Mouse (Mus musculus) spleen, adult 2 months (tissue): Measurements from ENCODE around the gene Cep250. TPM values are rescaled to one million over a fixed set of nuclear protein-coding genes. Genes with fewer than 3 reads are reported as not detected.
"Not testable (repeated sequence)": the region's sequence is repeated elsewhere in the genome, so short reads cannot be mapped to it uniquely, and the experiment has no call there.

Experiments used
- DNase-seq, 2 experiments: peaks; one replicate each; pipeline versions ENCODE4 v3.0.0 to v3.0.0-alpha.2; 2012 to 2021; ENCODE audit warnings: low spot score in 2 of 2, low read depth in 1 of 2
- H3K27ac ChIP-seq: fragments of 200-500 bp; 2 replicates; pipeline ENCODE4 v1.5.1; 2012; ENCODE audit warnings: low read length, inconsistent platforms; ENCODE audit not compliant: insufficient read depth
- H3K27me3 ChIP-seq: fragments of 200-500 bp; 2 replicates; pipeline ENCODE4 v1.6.1; 2012; ENCODE audit warnings: mild to moderate bottlenecking, moderate library complexity, low read length, inconsistent platforms; ENCODE audit not compliant: control insufficient read depth, insufficient read depth
- H3K36me3 ChIP-seq: fragments of 200-500 bp; 2 replicates; pipeline ENCODE4 v1.6.1; 2012; ENCODE audit warnings: mild to moderate bottlenecking, low read length, inconsistent platforms; ENCODE audit not compliant: control insufficient read depth, insufficient read depth
- H3K4me1 ChIP-seq: fragments of 200-500 bp; 2 replicates; pipeline ENCODE4 v1.6.1; 2011; ENCODE audit warnings: inconsistent platforms; ENCODE audit not compliant: control insufficient read depth, insufficient read depth, insufficient read length
- H3K4me3 ChIP-seq: fragments of 200-500 bp; 2 replicates; pipeline ENCODE4 v1.5.1; 2011; ENCODE audit warnings: mild to moderate bottlenecking, inconsistent platforms; ENCODE audit not compliant: insufficient read depth, insufficient read length; ENCODE audit errors: extremely low read depth
- CTCF ChIP-seq: fragments of 200-500 bp; IDR thresholded peaks from 2 replicates; pipeline ENCODE4 v1.5.1; 2011; ENCODE audit warnings: mild to moderate bottlenecking, inconsistent platforms; ENCODE audit not compliant: insufficient read depth, insufficient read length, insufficient replicate concordance; ENCODE audit errors: extremely low read depth
- POLR2A ChIP-seq: fragments of 200-500 bp; IDR thresholded peaks from 2 replicates; pipeline ENCODE4 v1.6.1; 2011; ENCODE audit warnings: low read depth, low read length, inconsistent platforms
- WGBS: fragments of 180-500 bp; shearing (Covaris S2); methylation state at CpG from one replicate; pipeline ENCODE4 v1.1.7; 2018; 5-methylcytosine and 5-hydroxymethylcytosine counted together
- polyA plus RNA-seq: library from polyadenylated mRNA; depleted of rRNA; stranded (reverse); fragments of >200 nt; gene quantifications from 2 replicates; pipeline ENCODE4 v1.2.3, GENCODE M21; 2012; rRNA removed

Gene Cep250
- polyA plus RNA-seq: 13.8 and 16.7 TPM in 2 replicates

GRCm38 (mm10) chr2:155956134-155957059, at the start of gene Cep250:
Gene Cep250 (plus strand): TSS chr2:155956458.
- Histone ChIP-seq H3K27ac (peak within 1 kb of the TSS; percentile 90), H3K4me3 (peak within 1 kb of the TSS; percentile 64), H3K4me1 (no peaks in the 10 kb centered on the region), H3K27me3 (no peaks in the 10 kb centered on the region), H3K36me3 (no peaks in the 10 kb centered on the region)
- peak; percentile 83 to 85 for DNase-seq
- TF ChIP-seq POLR2A: peak; percentile 38
- no peak for TF ChIP-seq CTCF
- under 1% methylated on average over 59 of the region's 59 CpGs for WGBS

GRCm38 (mm10) chr2:155914684-155915083, 41.6 kb upstream of the Cep250 start:
- no peak for TF ChIP-seq POLR2A
- TF ChIP-seq CTCF: no peak
- DNase-seq: no peak
- WGBS: 61% methylated on average over 6 of the region's 6 CpGs
- Histone ChIP-seq H3K4me1 (no peaks in the 10 kb centered on the region), H3K27ac (no peak overlapping the region), H3K4me3 (no peak overlapping the region), H3K36me3 (peaks cover 11% of the 10 kb centered on the region), H3K27me3 (no peaks in the 10 kb centered on the region)

DNA sequence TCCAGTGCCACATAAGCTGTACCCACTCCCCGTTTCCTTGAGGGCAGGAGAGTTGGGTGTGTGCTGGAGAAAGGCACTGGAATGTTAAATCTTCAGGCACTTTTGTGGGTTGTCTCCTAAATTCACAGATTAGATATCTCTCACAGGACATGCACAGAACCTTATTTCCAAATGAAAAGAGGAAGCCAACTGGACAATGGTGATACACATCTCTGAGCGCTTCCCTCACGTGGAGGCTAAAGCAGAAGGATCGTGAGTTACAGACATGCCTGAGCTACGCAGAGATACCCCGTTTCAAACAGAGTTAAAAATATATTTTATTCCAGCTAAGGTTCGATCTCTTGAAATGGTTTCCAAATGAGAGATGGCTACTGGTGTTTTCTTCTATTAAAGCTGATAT, 33.1 kb upstream of the Cep250 start:
- no peak for DNase-seq
- no peaks in the 10 kb centered on the region for H3K27me3 ChIP-seq
- 85% methylated on average over 7 of the region's 7 CpGs for WGBS
- peaks cover 2% of the 10 kb centered on the region; the same call in 1 of the 2 replicates for H3K36me3 ChIP-seq
- H3K27ac ChIP-seq: no peak overlapping the region
- no peaks in the 10 kb centered on the region for H3K4me1 ChIP-seq
- no peak overlapping the region for H3K4me3 ChIP-seq
- no peak for TF ChIP-seq CTCF
- TF ChIP-seq POLR2A: no peak

GRCm38 (mm10) chr2:155925213-155925612, 31.0 kb upstream of the Cep250 start:
- not testable (repeated sequence) for H3K27ac ChIP-seq, H3K4me3 ChIP-seq, H3K27me3 ChIP-seq, DNase-seq, H3K4me1 ChIP-seq, H3K36me3 ChIP-seq
- WGBS: 74% methylated on average over 6 of the region's 6 CpGs

DNA sequence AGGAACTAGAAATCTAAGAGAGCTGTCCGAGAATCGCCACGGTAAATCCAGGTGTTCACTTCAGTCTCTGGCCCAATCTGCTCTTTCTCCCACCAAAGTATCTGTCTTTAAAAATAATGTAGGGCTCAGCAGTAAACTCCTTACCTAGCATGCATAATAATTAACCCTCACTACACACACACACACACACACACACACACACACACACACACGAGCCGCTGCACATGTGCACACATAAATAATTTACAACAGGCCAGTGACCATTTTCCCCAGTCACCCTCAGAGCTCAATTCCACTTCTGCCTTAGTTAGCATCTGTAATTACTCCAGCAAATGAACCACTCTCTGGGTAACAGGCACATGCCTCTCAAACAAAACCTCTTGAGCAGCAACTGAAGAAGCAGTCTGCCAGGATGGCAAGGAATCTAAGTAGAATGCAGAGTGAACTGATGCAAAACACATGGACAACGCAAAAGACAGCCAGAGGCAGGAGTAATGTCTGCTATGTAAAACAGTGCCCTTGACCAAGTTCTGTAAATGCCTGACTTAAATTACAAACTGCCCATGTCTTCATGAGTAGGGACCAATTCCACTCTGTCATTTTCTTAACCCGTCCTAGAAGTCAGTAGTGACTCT, 27.4 kb upstream of the Cep250 start:
- Histone ChIP-seq H3K27me3 (no peaks in the 10 kb centered on the region), H3K4me3 (peak overlapping the region; percentile 14; the same call in 1 of the 2 replicates), H3K4me1 (peaks cover 5% of the 10 kb centered on the region; the same call in 1 of the 2 replicates), H3K27ac (no peak overlapping the region), H3K36me3 (no peaks in the 10 kb centered on the region)
- 67% methylated on average over 7 of the region's 7 CpGs for WGBS
- DNase-seq: no peak
- no peak for TF ChIP-seq CTCF
- TF ChIP-seq POLR2A: no peak

DNA sequence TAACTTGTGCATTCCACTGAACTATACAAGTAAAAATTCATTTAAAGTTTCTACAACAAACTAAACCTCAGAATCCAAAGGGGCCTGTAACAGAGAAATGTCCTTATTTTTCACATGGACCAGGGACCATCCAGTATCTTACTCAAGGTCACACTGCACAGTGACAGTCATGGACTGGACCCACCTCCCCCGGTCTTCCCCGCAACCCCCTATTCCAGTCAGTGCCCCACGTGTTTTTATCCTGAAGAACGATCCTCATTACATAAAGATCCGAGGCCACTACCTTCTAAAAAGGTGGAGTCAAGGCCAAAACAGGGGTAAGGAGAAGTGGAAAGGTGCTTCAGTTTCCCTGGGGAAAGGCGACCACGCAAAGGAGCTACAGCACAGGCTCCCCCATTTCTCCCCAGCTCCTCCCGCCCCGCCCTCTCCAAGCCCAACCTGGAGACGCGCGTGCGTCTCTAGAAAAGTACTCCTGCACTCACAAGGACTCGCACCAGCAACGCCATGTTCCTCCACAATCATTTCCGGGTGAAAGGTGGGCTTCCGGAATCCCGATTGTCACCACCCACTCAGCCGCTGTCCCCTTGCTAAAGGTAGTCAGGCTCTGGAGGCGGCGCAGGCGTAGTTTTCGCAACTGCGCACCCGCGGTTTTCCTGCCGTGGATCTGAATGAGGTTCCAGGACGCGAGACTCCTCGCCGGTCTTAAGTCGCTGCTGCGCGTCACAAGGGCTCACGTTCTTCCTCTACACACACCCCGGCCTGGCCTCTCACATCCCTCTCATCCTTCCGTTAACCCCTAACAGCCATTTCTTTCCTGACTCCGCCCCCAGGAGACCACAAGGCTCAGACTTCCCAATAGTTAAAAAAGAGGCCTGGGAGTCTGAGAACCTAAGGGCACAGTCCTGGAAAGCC, 26.5 kb upstream of the Cep250 start, which contains the start of gene Uqcc1:
Uqcc1 (minus strand) TSS at position 780 of the 912 bp plus-strand sequence.
- Histone ChIP-seq H3K4me3 (peak within 1 kb of the TSS; percentile 78), H3K27me3 (no peaks in the 10 kb centered on the region), H3K27ac (peak within 1 kb of the TSS; percentile 68), H3K4me1 (peaks cover 5% of the 10 kb centered on the region; the same call in 1 of the 2 replicates), H3K36me3 (no peaks in the 10 kb centered on the region)
- under 1% methylated on average over 38 of the region's 38 CpGs for WGBS
- TF ChIP-seq CTCF: no peak
- TF ChIP-seq POLR2A: peak; percentile 54; the same call in 1 of the 2 replicates
- peak; percentile 87 to 89 for DNase-seq
